Mouse (Mus musculus) lung, postnatal 0 days (tissue): ENCODE results near the gene Hdac9.

Source experiments
- CTCF ChIP-seq: IDR thresholded peaks from 2 replicates; pipeline ENCODE4 v1.5.1; 2016; ENCODE audit warnings: antibody characterized with exemption, mild to moderate bottlenecking
- EP300 ChIP-seq: IDR thresholded peaks from 2 replicates; pipeline ENCODE4 v1.6.1; 2016; ENCODE audit warnings: antibody characterized with exemption, mild to moderate bottlenecking, control low read depth

GRCm38 (mm10) chr12:34432461-34432860 is 484.4 kb downstream of the Hdac9 start:
- TF ChIP-seq CTCF: peak; percentile 71
- no peak for TF ChIP-seq EP300
